Mouse (Mus musculus) Muller cell, postnatal 12 days (primary cell): ENCODE measurements around the gene Scamp1.

ENCODE experiments used
- DNase-seq: peaks from one replicate; pipeline ENCODE4 v3.0.0-alpha.2; 2015; ENCODE audit errors: inconsistent ontology term

Gene Scamp1

GRCm38 (mm10) chr13:94271284-94271683, 14.4 kb downstream of the Scamp1 start:
- DNase-seq, result no peak

- no peak for DNase-seq
Observed at GRCm38 (mm10) chr13:94268201-94268600, 17.5 kb downstream of the Scamp1 start.

- DNase-seq, result no peak
Observed at GRCm38 (mm10) chr13:94267190-94267589, 18.5 kb downstream of the Scamp1 start.

- DNase-seq, result no peak
Observed at GRCm38 (mm10) chr13:94266530-94266929, 19.1 kb downstream of the Scamp1 start.

GRCm38 (mm10) chr13:94265291-94265690, 20.4 kb downstream of the Scamp1 start:
- no peak for DNase-seq

- DNase-seq, result no peak
Observed at GRCm38 (mm10) chr13:94263943-94264342, 21.7 kb downstream of the Scamp1 start.

- DNase-seq, result peak; percentile 17
Observed at GRCm38 (mm10) chr13:94262551-94262950, 23.1 kb downstream of the Scamp1 start.

GRCm38 (mm10) chr13:94261624-94262023, 24.0 kb downstream of the Scamp1 start:
- no peak for DNase-seq

GRCm38 (mm10) chr13:94260961-94261360, 24.7 kb downstream of the Scamp1 start:
- no peak for DNase-seq

- no peak for DNase-seq
Observed at GRCm38 (mm10) chr13:94259210-94259609, 26.4 kb downstream of the Scamp1 start.

GRCm38 (mm10) chr13:94258530-94258929, 27.1 kb downstream of the Scamp1 start:
- no peak for DNase-seq

GRCm38 (mm10) chr13:94257711-94258110, 27.9 kb downstream of the Scamp1 start:
- no peak for DNase-seq

- DNase-seq, result no peak
Observed at GRCm38 (mm10) chr13:94255176-94255575, 30.5 kb downstream of the Scamp1 start.

- no peak for DNase-seq
Observed at GRCm38 (mm10) chr13:94254286-94254685, 31.4 kb downstream of the Scamp1 start.

GRCm38 (mm10) chr13:94253052-94253451, 32.6 kb downstream of the Scamp1 start:
- DNase-seq, result no peak

GRCm38 (mm10) chr13:94250761-94251160, 34.9 kb downstream of the Scamp1 start:
- DNase-seq, result no peak

- DNase-seq, result no peak
Observed at GRCm38 (mm10) chr13:94250188-94250587, 35.5 kb downstream of the Scamp1 start.

GRCm38 (mm10) chr13:94242897-94243296, 42.8 kb downstream of the Scamp1 start:
- DNase-seq, result no peak

GRCm38 (mm10) chr13:94241892-94242524, 43.6 kb downstream of the Scamp1 start:
- DNase-seq, result no peak

GRCm38 (mm10) chr13:94240873-94241272, 44.8 kb downstream of the Scamp1 start:
- no peak for DNase-seq

GRCm38 (mm10) chr13:94240111-94240510, 45.5 kb downstream of the Scamp1 start:
- no peak for DNase-seq

- no peak for DNase-seq
Observed at GRCm38 (mm10) chr13:94239488-94239887, 46.2 kb downstream of the Scamp1 start.

- DNase-seq, result no peak
Observed at GRCm38 (mm10) chr13:94231871-94232270, 53.8 kb downstream of the Scamp1 start.
